Mouse (Mus musculus) forebrain, embryonic 11.5 days (tissue): Measurements from ENCODE around the gene Tpk1. TPM values are rescaled to one million over a fixed set of nuclear protein-coding genes. Genes with fewer than 3 reads are reported as not detected.

Experiments
- ATAC-seq: fragments of 200-750 bp; cut with Nextera tagmentation; replicated peaks from 2 replicates; pipeline ENCODE4 v1.8.0; 2017; ENCODE audit warnings: moderate TSS enrichment; ENCODE audit not compliant: low FRiP score
- DNase-seq: peaks from one replicate; pipeline ENCODE4 v3.0.0-alpha.2; 2017; ENCODE audit warnings: low spot score
- H3K27ac ChIP-seq: fragments of 300-500 bp; sonication (generic); 2 replicates; pipeline ENCODE4 v1.5.1; 2014; ENCODE audit warnings: low read depth, low read length
- H3K27me3 ChIP-seq: fragments of 300-500 bp; sonication (generic); 2 replicates; pipeline ENCODE4 v1.6.1; 2014; ENCODE audit warnings: mild to moderate bottlenecking, low read length, mixed read lengths; ENCODE audit not compliant: control insufficient read depth, insufficient read depth
- H3K36me3 ChIP-seq: fragments of 300-500 bp; sonication (generic); 2 replicates; pipeline ENCODE4 v1.6.1; 2014; ENCODE audit warnings: mild to moderate bottlenecking, low read length, moderate library complexity, mixed read lengths; ENCODE audit not compliant: control insufficient read depth, insufficient read depth
- H3K4me1 ChIP-seq: fragments of 300-500 bp; sonication (generic); replicated peaks from 2 replicates; pipeline ENCODE4 v1.6.1; 2014; ENCODE audit warnings: low read length, mixed read lengths; ENCODE audit not compliant: control insufficient read depth, insufficient read depth
- H3K4me2 ChIP-seq: fragments of 300-500 bp; sonication (generic); 2 replicates; pipeline ENCODE4 v1.6.1; 2014; ENCODE audit warnings: low read depth, mild to moderate bottlenecking, low read length, moderate library complexity, mixed read lengths; ENCODE audit not compliant: severe bottlenecking
- H3K4me3 ChIP-seq: fragments of 300-500 bp; sonication (generic); 2 replicates; pipeline ENCODE4 v1.5.1; 2014; ENCODE audit warnings: low read depth, low read length
- H3K9ac ChIP-seq: fragments of 300-500 bp; sonication (generic); 2 replicates; pipeline ENCODE4 v1.6.1; 2014; ENCODE audit warnings: low read length
- H3K9me3 ChIP-seq: fragments of 300-500 bp; sonication (generic); 2 replicates; pipeline ENCODE4 v1.6.1; 2016; ENCODE audit warnings: low read length, mixed read lengths; ENCODE audit not compliant: control insufficient read depth
- WGBS: fragments of 180-500 bp; shearing (Covaris S2); extraction: QIAGEN DNeasy Blood & Tissue Kit; methylation state at CpG from one replicate; pipeline ENCODE4 v1.1.7; 2014; 5-methylcytosine and 5-hydroxymethylcytosine counted together
- polyA plus RNA-seq: library from polyadenylated mRNA; unstranded; fragments of >200 nt; fragmentation: Nextera tagmentation; extraction: Ambion mirVana; gene quantifications from 2 replicates; pipeline ENCODE4 v1.2.1, GENCODE M21; 2014

The Tpk1 gene
- polyA plus RNA-seq, 1 experiment from 2014 or later = 5.4 TPM

- Histone ChIP-seq H3K27me3 (no peaks in the 10 kb centered on the region), H3K9ac (no peak overlapping the region), H3K27ac (no peak overlapping the region), H3K4me1 (no peaks in the 10 kb centered on the region), H3K9me3 (no peaks in the 10 kb centered on the region), H3K4me3 (no peak overlapping the region), H3K36me3 (no peaks in the 10 kb centered on the region), H3K4me2 (no peak overlapping the region)
- ATAC-seq (no peak), DNase-seq (no peak)
Observed at GRCm38 (mm10) chr6:43492367-43492766, 173.7 kb downstream of the Tpk1 start.

- H3K4me1 ChIP-seq = no peaks in the 10 kb centered on the region
- H3K4me3 ChIP-seq = no peak overlapping the region
- no peak overlapping the region for H3K27ac ChIP-seq
- no peaks in the 10 kb centered on the region for H3K36me3 ChIP-seq
- 56% methylated on average over 2 of the region's 2 CpGs for WGBS
- H3K9ac ChIP-seq = no peak overlapping the region
- no peaks in the 10 kb centered on the region for H3K9me3 ChIP-seq
- H3K4me2 ChIP-seq = no peak overlapping the region
- no peak for ATAC-seq
- H3K27me3 ChIP-seq = no peaks in the 10 kb centered on the region
- DNase-seq = no peak
Observed at GRCm38 (mm10) chr6:43486691-43487090, 179.4 kb downstream of the Tpk1 start.

GRCm38 (mm10) chr6:43480687-43481086 is 185.4 kb downstream of the Tpk1 start:
- Histone ChIP-seq H3K4me2 (no peak overlapping the region), H3K4me1 (no peaks in the 10 kb centered on the region), H3K9me3 (no peaks in the 10 kb centered on the region), H3K27me3 (no peaks in the 10 kb centered on the region), H3K27ac (no peak overlapping the region), H3K36me3 (no peaks in the 10 kb centered on the region), H3K4me3 (no peak overlapping the region), H3K9ac (no peak overlapping the region)
- WGBS = 86% methylated on average over 3 of the region's 3 CpGs
- DNase-seq (no peak), ATAC-seq (no peak)

GRCm38 (mm10) chr6:43478810-43479209 is 187.3 kb downstream of the Tpk1 start:
- H3K9ac ChIP-seq = no peak overlapping the region
- DNase-seq (no peak), ATAC-seq (no peak)
- H3K27ac ChIP-seq = no peak overlapping the region
- no peaks in the 10 kb centered on the region for H3K27me3 ChIP-seq
- H3K4me3 ChIP-seq = no peak overlapping the region
- no peaks in the 10 kb centered on the region for H3K4me1 ChIP-seq
- H3K4me2 ChIP-seq = no peak overlapping the region
- no peaks in the 10 kb centered on the region for H3K36me3 ChIP-seq
- no peaks in the 10 kb centered on the region for H3K9me3 ChIP-seq
- 47% methylated on average over 7 of the region's 7 CpGs for WGBS

GRCm38 (mm10) chr6:43476406-43476805 is 189.7 kb downstream of the Tpk1 start:
- no peaks in the 10 kb centered on the region for H3K4me1 ChIP-seq
- H3K4me3 ChIP-seq = no peak overlapping the region
- no peak overlapping the region for H3K4me2 ChIP-seq
- WGBS = 96% methylated on average over 3 of the region's 3 CpGs
- DNase-seq = no peak
- no peak for ATAC-seq
- no peaks in the 10 kb centered on the region for H3K9me3 ChIP-seq
- H3K9ac ChIP-seq = no peak overlapping the region
- H3K36me3 ChIP-seq = no peaks in the 10 kb centered on the region
- H3K27me3 ChIP-seq = no peaks in the 10 kb centered on the region
- no peak overlapping the region for H3K27ac ChIP-seq

GRCm38 (mm10) chr6:43475921-43476320 is 190.2 kb downstream of the Tpk1 start:
- DNase-seq (no peak), ATAC-seq (no peak)
- Histone ChIP-seq H3K27me3 (no peaks in the 10 kb centered on the region), H3K4me1 (no peaks in the 10 kb centered on the region), H3K36me3 (no peaks in the 10 kb centered on the region), H3K4me2 (no peak overlapping the region), H3K27ac (no peak overlapping the region), H3K9ac (no peak overlapping the region), H3K4me3 (no peak overlapping the region), H3K9me3 (no peaks in the 10 kb centered on the region)

GRCm38 (mm10) chr6:43471556-43471955 is 194.5 kb downstream of the Tpk1 start:
- WGBS = 88% methylated on average over 1 of the region's 1 CpGs
- Histone ChIP-seq H3K9ac (no peak overlapping the region), H3K4me1 (0 out of 2 replicates have a peak, but pooled peaks cover 1% of the 10 kb centered on the region), H3K27ac (no peak overlapping the region), H3K9me3 (no peaks in the 10 kb centered on the region), H3K36me3 (no peaks in the 10 kb centered on the region), H3K4me2 (no peak overlapping the region), H3K27me3 (no peaks in the 10 kb centered on the region), H3K4me3 (no peak overlapping the region)
- DNase-seq = no peak
- ATAC-seq = no peak

- ATAC-seq = peak; percentile 66; the same call in 1 of the 2 replicates
Observed at GRCm38 (mm10) chr6:43468821-43469594, 197.1 kb downstream of the Tpk1 start.

GRCm38 (mm10) chr6:43462849-43463369 is 203.2 kb downstream of the Tpk1 start:
- Histone ChIP-seq H3K4me1 (no peaks in the 10 kb centered on the region), H3K9me3 (no peaks in the 10 kb centered on the region), H3K27ac (no peak overlapping the region), H3K36me3 (no peaks in the 10 kb centered on the region), H3K9ac (no peak overlapping the region), H3K4me2 (no peak overlapping the region), H3K27me3 (no peaks in the 10 kb centered on the region), H3K4me3 (no peak overlapping the region)
- DNase-seq (no peak), ATAC-seq (no peak)
- 85% methylated on average over 2 of the region's 2 CpGs for WGBS

More at GRCm38 (mm10) chr6:43468821-43469594, 197.1 kb downstream of the Tpk1 start:
- no peak overlapping the region for H3K4me2 ChIP-seq
- H3K9me3 ChIP-seq = no peaks in the 10 kb centered on the region
- H3K27me3 ChIP-seq = no peaks in the 10 kb centered on the region
- H3K27ac ChIP-seq = no peak overlapping the region
- H3K36me3 ChIP-seq = no peaks in the 10 kb centered on the region
- WGBS = 47% methylated on average over 10 of the region's 10 CpGs
- no peak for DNase-seq
- H3K4me1 ChIP-seq = 0 out of 2 replicates have a peak, but pooled peaks cover 1% of the 10 kb centered on the region
- no peak overlapping the region for H3K9ac ChIP-seq
- H3K4me3 ChIP-seq = no peak overlapping the region
